Mouse (Mus musculus) cortical plate, adult 2 months (tissue): ENCODE data around the gene Sh3d21. TPM values are rescaled to one million over a fixed set of nuclear protein-coding genes. Genes with fewer than 3 reads are reported as not detected.

Source experiments
- H3K27ac ChIP-seq: fragments of 200-500 bp; 2 replicates; pipeline ENCODE4 v1.5.1; 2012; ENCODE audit warnings: low read length, control low read depth, inconsistent platforms; ENCODE audit not compliant: insufficient read depth
- H3K4me1 ChIP-seq: fragments of 200-500 bp; 2 replicates; pipeline ENCODE4 v1.6.1; 2011; ENCODE audit warnings: low read length; ENCODE audit not compliant: control insufficient read depth, insufficient read depth
- H3K4me3 ChIP-seq: fragments of 200-500 bp; 2 replicates; pipeline ENCODE4 v1.5.1; 2011; ENCODE audit warnings: mild to moderate bottlenecking, low read length, control low read depth; ENCODE audit not compliant: insufficient read depth
- CTCF ChIP-seq: fragments of 200-500 bp; IDR thresholded peaks from 2 replicates; pipeline ENCODE4 v1.5.1; 2011; ENCODE audit warnings: mild to moderate bottlenecking, control low read depth, low read length; ENCODE audit not compliant: insufficient read depth; ENCODE audit errors: extremely low read depth
- POLR2A ChIP-seq: fragments of 200-500 bp; IDR thresholded peaks from 2 replicates; pipeline ENCODE4 v1.6.1; 2011; ENCODE audit warnings: mild to moderate bottlenecking, low read length, control low read depth; ENCODE audit not compliant: insufficient read depth; ENCODE audit errors: extremely low read depth
- polyA plus RNA-seq: library from polyadenylated mRNA; depleted of rRNA; stranded (reverse); fragments of >200 nt; gene quantifications from 2 replicates; pipeline ENCODE4 v1.2.3, GENCODE M21; 2012

Sh3d21 gene
- polyA plus RNA-seq, 1 experiment, result 1.1 TPM

DNA sequence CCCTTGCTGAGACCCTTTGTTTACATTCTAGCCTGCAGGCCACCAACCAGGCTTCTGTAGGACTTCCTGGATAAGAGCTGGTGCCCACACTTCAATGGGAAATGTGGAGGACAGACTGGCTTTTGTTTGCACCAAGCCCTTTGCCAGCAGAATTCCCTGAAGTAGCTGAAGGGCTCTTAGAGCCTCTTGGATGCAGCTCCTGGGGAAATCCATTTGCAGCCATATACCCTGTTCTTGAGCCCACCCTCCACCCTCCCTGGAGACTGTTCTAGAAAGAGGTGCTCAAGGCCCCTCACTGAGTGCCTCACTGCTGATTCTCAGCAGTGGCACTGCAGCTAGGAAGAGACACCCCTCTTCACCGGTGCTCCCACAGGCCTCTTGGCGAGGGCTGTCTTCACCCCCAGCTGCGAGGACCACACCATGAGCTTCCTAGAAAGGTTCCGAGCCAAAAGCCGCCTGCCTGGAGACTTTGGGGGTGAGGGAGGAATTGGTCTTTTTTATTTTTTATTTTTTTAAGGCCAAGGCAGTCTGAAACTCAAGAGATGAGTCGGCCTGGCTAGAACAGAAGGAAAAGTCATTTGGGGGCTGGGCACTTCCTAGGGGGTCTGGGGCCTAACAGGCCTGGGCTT, 30.5 kb downstream of the Sh3d21 start:
- H3K27ac ChIP-seq, result no peak overlapping the region
- TF ChIP-seq POLR2A (no peak), CTCF (no peak)
- peaks cover 8% of the 10 kb centered on the region for H3K4me1 ChIP-seq
- no peak overlapping the region for H3K4me3 ChIP-seq

DNA sequence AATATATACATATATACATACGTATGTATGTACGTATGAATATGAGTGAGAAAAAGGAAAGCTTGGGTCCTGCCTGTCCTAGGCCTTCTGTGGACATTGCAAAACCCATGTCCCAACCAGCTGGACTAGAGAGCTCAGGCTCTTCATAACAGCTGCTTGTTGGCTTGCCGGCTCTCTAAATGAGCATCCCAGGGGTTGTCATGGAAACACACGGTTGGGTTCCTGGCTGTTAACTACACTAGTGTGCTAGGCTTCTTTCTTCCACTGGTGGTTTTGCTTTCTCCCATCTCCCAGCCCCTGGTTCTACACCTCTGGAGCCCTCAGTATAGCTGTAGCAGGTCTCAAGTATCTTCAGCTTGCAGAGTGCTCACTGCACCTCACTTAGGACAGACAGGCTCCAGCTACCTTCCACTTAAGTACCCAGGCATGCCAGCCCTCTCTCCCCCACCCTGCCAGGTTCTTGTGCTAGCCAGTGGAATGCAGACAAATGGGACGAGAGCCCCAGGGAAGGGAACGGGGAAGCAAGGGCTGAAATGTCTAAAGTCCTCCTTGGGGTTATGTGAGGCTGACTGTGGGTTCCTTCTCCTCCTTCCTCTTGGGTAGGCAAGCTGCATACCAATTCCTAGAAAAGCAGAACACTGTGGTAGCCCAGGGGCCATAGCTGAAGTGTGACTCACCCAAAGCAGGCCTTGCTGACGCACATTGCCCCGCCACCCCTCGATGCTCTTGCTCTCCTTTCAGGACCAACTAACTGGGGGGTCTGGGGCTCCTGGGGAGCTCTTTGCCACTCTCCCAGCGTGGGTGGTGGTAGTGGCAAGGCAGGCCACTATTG, 31.8 kb downstream of the Sh3d21 start:
- no peak overlapping the region for H3K4me3 ChIP-seq
- H3K4me1 ChIP-seq, result peaks cover 8% of the 10 kb centered on the region
- no peak for TF ChIP-seq POLR2A
- TF ChIP-seq CTCF, result no peak
- no peak overlapping the region for H3K27ac ChIP-seq

- Histone ChIP-seq H3K4me1 (peaks cover 8% of the 10 kb centered on the region), H3K27ac (no peak overlapping the region)
- no peak for TF ChIP-seq CTCF
- no peak for TF ChIP-seq POLR2A
Measured at GRCm38 (mm10) chr4:126130502-126130901, 32.8 kb downstream of the Sh3d21 start.

DNA sequence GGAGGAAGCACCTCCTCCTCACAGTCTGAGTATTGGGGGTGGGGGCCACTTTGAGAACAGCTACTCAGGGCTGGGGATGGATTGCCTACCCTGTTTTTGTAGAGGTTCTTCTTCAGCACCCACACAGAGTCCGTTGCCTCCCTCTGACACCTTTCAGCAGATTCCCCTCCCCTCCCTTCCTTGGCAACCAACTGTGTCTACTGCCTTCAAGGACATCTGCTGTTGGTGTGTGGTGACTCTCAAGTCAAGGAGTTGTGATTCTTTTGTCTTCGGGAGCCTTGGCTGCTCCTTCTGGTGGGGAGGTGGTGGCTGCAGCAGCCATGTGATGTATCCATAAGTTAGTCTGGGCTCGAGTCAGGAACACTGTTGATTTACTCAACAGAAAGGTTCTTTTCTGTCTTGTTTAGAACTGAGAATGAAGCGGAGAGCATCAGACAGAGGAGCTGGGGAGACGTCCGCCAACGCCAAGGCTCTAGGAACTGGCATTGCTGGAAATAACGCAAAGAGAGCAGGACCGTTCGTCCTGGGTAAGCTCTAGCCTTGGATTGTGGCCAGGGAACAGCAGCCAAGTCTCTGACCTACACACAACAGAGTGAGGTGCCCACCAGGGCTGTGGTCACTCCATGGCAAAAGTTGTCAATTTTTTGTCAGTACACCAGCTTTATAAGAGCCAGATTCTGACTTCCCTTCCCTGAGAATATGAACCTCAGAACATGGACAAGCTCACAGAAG, 39.8 kb downstream of the Sh3d21 start:
- Histone ChIP-seq H3K4me1 (peaks cover 8% of the 10 kb centered on the region; the same call in 1 of the 2 replicates), H3K27ac (no peak overlapping the region), H3K4me3 (no peak overlapping the region)
- TF ChIP-seq CTCF (no peak), POLR2A (no peak)

More at GRCm38 (mm10) chr4:126130502-126130901, 32.8 kb downstream of the Sh3d21 start:
- no peak overlapping the region for H3K4me3 ChIP-seq

- Histone ChIP-seq H3K4me1 (peaks cover 11% of the 10 kb centered on the region; the same call in 1 of the 2 replicates), H3K4me3 (no peak overlapping the region), H3K27ac (no peak overlapping the region)
- TF ChIP-seq POLR2A, result no peak
- TF ChIP-seq CTCF, result no peak
Measured at GRCm38 (mm10) chr4:126120506-126120905, 42.8 kb downstream of the Sh3d21 start.

DNA sequence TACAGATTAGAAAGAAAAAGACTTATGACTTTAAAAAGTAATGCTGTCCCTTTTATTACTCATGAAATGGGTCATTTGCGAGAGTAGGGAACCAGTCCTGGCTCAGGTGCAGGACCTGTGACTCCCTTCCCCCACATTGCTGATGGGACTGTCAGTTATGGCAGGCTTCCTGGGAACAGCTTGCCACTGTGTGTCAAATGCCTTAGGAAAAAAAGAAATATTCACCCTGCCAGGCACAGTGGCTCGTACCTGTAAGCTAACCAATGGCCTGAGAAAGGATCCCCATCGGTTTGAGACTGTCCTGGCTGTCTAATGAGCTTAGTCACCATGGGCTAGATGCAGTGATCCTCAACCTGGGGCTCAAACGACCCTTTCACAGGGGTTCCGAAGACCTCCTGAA, 43.2 kb downstream of the Sh3d21 start:
- Histone ChIP-seq H3K4me1 (peaks cover 11% of the 10 kb centered on the region; the same call in 1 of the 2 replicates), H3K27ac (no peak overlapping the region), H3K4me3 (no peak overlapping the region)
- TF ChIP-seq POLR2A (no peak), CTCF (no peak)

- Histone ChIP-seq H3K27ac (no peak overlapping the region), H3K4me1 (peaks cover 11% of the 10 kb centered on the region; the same call in 1 of the 2 replicates), H3K4me3 (no peak overlapping the region)
- TF ChIP-seq POLR2A, result no peak
- TF ChIP-seq CTCF, result no peak
Measured at GRCm38 (mm10) chr4:126119051-126119450, 44.2 kb downstream of the Sh3d21 start.

- no peak overlapping the region for H3K27ac ChIP-seq
- TF ChIP-seq POLR2A (no peak), CTCF (no peak)
- peaks cover 12% of the 10 kb centered on the region for H3K4me1 ChIP-seq
- H3K4me3 ChIP-seq, result no peak overlapping the region
Measured at GRCm38 (mm10) chr4:126118651-126119050, 44.6 kb downstream of the Sh3d21 start.

GRCm38 (mm10) chr4:126117116-126117515, 46.2 kb downstream of the Sh3d21 start:
- Histone ChIP-seq H3K4me1 (peaks cover 16% of the 10 kb centered on the region), H3K4me3 (no peak overlapping the region), H3K27ac (no peak overlapping the region)
- TF ChIP-seq POLR2A, result no peak
- no peak for TF ChIP-seq CTCF
